Mouse (Mus musculus) kidney, adult 8-10 months (tissue): ENCODE measurements around the gene Cuta.
A peak's percentile ranks its signal among the peaks of the same experiment; 100 is the strongest.
"Not testable (repeated sequence)": the region's sequence is repeated elsewhere in the genome, so short reads cannot be mapped to it uniquely, and the experiment has no call there.

Experiments used
- DNase-seq, 2 experiments: peaks; one replicate each; pipeline ENCODE4 v3.0.0; 2022

Gene Cuta

DNA sequence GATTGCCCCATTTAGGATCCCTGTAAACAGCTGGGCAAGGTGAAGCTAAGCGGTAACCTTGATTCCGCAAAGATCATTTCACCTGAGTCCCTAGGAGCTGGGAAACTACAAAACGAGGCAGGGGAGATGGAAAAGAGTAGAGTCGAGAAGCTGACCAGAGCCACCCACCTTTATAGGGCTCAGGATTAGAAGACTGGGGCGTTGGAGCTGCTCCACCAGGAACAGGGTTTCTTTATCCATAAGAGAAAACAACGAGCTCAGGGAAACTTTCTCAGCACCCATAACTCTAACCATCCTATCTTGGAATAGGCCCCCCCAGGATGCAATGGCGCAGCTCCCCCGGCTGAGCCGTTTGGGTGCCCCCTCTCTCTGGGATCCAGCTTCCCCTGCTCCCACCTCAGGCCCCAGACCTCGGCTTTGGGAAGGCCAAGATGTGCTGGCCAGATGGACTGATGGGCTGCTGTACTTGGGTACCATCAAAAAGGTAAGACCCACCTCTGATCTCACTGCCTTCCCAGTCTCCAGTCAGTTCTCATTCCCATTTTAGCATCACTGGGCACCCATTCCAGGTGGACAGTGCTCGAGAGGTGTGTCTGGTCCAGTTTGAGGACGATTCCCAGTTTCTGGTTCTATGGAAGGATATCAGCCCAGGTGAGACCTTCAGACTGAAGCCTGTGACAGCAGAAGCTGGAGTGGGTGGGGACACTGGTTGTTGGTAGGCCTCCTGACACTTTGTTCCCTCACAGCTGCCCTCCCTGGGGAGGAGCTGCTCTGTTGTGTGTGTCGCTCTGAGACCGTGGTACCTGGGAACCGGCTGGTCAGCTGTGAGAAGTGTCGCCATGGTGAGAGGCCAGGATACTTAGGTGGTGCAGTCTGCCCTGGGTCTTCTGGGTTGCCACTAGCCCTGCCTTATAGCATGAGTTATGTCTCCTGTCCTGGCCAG is 5.2 kb downstream of the Cuta start:
- no peak for DNase-seq

- DNase-seq: no peak
Measured at GRCm38 (mm10) chr17:26933419-26933818, 6.0 kb downstream of the Cuta start.

GRCm38 (mm10) chr17:26932839-26933398 is 6.5 kb downstream of the Cuta start, which contains the start of gene Phf1:
TSS of gene Phf1 (plus strand) at chr17:26933052.
- DNase-seq: peak; percentile 96 to 99

DNA sequence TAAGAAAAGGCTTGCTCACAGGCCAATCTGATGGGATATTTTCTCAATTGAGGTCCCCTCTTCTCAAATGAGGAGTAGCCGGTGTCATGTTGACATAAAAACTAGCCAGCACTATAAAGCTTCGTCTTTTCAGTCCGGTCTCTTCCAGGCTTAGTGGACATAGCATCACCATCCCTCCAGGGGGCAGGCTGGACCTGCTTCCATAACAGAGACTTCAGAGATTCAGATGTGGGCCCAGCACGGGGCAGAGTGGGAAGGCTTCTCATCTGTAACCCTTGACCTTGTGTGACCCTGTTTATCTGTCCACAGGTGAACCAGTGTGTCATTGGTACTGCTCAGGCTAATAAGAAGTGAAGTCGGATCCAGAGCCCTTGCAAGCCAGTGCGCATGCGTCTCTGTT is 7.6 kb downstream of the Cuta start:
- peak in 1 of 2 experiments; percentile 62 for DNase-seq

- DNase-seq: not testable (repeated sequence)
Measured at GRCm38 (mm10) chr17:26925414-26925813, 14.0 kb downstream of the Cuta start.

GRCm38 (mm10) chr17:26922368-26922767 is 17.0 kb downstream of the Cuta start:
- not testable (repeated sequence) for DNase-seq

DNA sequence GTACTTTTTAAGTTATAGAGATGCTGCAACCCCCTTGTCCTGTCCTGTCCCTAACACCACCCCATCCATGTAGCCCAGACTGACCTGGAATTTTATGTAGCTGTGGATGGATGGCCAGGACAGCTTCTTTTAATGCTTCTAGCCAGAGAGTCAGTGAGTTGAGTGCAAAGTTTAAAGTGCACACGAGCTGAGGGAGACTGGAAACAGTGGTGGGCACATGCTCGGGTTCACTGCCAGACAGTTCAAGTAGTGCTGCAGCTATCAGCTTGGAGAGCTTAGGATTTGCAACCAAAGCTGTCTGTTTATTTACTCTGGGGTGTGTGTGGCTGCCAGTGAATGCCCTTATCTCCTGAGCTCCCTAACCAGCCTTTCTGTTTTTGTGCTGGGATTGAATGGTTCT is 19.9 kb downstream of the Cuta start:
- DNase-seq: peak in 1 of 2 experiments; percentile 52

DNA sequence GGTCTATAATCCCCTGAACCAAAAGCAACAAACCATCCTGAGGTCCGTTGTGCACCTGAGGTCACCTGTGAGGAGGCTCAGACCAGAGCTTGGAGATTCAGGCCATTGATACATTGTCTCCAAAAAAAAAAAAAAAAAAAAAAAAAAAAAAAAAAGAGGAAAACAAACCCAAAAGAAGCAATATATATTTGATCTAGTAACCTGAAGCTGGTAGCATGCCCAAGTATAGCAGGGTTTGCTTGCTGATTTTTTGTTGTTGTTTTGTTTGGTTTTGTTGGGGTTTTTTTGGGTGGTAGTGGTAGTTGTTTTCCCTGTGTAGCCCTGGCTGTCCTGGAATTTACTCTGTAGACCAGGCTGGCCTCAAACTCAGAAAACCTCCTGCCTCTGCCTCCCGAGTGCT is 21.0 kb downstream of the Cuta start:
- no peak for DNase-seq

DNA sequence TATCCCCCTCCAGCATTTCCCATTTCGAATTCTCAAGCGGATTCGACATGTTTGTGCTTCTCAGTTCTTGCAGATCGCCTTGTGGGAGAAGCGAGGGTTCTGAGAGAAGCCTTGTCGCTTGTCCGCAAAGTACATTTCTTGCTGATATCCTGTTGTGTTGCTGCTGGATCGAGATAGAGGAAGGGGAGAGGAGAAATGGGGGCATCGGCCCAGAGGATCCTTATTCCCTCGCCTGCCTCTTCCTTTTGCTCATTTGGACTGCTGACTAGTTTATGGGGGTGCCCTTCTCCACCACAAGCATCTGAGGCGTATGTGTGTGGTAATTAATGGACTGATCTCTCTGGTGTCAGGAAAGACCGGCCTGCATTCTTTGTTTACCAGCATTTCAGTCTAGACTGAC is 21.8 kb downstream of the Cuta start:
- DNase-seq: not testable (repeated sequence)

DNA sequence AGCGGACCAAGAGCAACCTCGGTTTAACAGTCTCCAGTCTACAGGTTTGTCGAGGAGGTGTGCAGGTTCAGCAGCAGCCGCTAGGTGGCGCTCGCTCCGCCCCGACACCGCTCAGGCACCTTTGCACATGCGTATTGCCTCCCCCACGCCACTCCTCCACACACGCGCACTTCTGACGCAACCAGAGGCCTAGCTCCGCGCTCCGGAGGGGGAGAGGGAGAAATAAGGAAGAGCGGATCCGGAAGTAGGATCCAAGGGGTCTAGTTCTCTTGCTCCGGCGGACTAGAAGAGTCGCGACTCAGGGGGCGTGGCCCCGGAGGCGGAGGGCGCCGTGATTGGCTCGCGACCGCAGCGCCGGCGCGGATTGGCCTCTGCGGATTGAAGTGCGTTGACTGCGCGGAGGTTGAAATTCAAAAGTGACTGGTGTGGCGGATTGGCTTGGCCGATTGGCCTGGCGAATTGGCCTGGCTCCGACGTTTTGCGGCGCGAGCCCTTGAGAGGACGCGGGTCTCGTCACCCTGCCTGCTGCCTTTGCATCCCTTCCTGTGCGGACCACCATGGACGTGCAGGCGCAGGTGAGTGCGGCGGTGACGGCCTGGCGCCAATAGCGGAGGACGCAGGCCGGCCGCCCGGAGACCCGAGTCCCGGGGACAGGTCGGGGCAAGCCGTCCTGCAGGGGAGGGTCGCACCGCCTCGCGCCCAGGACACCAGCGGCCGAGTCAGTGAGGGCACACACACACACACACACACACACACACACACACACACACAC is 22.5 kb downstream of the Cuta start, which contains the start of gene Kifc5b:
Gene Kifc5b (plus strand): TSS at position 381 of the 772 bp plus-strand sequence.
- DNase-seq: peak; percentile 100

DNA sequence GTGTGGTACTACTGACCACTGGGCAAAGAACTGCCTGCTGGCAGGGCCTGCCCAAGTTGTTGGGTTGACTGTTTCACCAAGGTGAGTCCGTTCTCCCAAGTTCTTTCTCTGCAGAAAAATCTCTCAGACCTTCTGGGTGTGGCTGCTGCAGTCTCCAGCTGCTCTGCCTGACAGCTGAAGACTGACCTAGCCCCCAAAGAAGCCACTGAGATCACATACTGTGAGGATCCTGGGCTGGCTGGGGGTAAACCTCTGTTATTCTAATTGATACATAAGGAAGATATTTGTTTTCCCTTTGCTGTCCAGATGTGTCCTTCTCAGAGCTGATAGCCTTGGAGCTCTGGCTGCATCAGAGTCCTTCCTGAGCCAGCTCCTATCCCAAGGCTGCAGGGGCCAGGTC is 24.1 kb downstream of the Cuta start:
- no peak for DNase-seq

GRCm38 (mm10) chr17:26907506-26907905 is 31.9 kb downstream of the Cuta start:
- peak; percentile 53 to 66 for DNase-seq

DNA sequence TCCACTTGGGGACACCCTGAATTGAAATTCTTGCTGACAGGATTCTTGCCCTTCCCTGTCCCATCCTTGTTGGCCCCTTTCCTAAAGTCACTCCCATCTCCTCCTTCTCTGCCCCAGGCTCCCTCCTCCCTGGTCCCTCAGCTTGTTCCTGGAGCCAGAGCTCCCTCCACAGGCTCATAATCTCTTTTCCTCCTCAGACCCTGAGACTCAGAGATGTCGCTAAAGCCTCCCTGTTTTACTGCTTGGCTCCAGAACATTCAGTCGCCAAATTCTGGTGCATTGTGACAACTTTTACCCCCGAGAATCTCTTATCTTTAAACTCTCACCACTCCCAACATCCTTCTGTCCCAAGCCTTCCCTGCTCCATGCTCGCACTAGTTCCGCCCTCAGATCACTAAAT is 35.0 kb downstream of the Cuta start:
- no peak for DNase-seq

DNA sequence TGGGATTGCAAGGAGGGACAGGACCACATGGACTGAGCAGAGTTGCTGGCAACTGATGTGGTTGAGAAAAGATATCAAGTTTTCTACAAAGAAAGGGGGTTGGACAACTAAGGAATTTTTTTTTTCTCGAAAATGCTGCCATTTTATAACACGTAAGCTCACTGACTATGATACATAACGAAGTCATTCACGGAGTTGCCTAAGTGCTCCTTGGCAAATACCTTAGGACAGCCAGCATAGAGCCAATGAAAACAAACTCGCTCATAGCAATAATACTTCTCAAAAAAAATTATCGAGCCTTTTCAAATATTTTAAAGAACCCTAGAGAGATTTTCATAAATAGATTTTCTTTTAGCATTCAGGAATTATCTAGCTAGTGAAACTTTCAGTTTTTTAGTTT is 38.5 kb downstream of the Cuta start:
- no peak for DNase-seq

- peak; percentile 48 to 78 for DNase-seq
Measured at GRCm38 (mm10) chr17:26895578-26895977, 43.8 kb downstream of the Cuta start.

GRCm38 (mm10) chr17:26894342-26894741 is 45.0 kb downstream of the Cuta start:
- DNase-seq: no peak

- DNase-seq: no peak
Measured at GRCm38 (mm10) chr17:26893492-26893891, 45.9 kb downstream of the Cuta start.

- DNase-seq: no peak
Measured at GRCm38 (mm10) chr17:26892635-26893375, 46.6 kb downstream of the Cuta start.

- no peak for DNase-seq
Measured at GRCm38 (mm10) chr17:26887926-26888325, 51.4 kb downstream of the Cuta start.

DNA sequence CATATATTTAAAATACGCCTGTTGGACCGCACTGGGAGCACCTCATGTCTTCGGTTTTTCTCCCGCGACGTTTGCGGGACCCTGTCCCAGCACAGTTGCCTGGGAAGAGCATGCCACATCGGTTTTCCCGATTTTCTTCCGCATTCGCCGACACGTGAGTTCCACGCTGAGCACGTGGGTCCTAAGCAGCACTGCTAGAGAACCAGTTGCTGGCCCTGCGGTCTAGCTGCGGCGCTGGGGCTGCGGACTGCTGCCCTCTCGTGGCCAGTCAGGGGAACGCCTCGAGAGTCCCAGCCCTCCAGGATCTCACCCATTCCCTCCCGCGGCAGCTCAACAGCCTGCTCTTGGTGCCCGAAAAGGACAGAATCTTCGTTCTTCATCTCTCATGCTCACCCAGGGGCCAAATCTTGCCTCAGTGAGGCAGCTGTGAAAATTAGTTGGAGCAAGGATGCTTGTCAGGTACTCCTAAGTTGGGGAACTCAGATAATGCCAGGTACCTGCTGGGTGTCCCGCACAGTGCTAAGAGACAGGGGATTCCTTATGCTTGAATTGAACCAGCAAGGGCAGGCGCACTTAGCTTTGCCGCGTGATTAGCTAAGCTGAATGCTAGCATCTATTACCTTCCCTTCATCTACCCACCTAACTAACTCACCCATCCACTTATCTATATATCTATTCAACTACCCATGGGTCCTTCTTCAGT is 53.2 kb downstream of the Cuta start:
- DNase-seq: peak; percentile 68 to 76

DNA sequence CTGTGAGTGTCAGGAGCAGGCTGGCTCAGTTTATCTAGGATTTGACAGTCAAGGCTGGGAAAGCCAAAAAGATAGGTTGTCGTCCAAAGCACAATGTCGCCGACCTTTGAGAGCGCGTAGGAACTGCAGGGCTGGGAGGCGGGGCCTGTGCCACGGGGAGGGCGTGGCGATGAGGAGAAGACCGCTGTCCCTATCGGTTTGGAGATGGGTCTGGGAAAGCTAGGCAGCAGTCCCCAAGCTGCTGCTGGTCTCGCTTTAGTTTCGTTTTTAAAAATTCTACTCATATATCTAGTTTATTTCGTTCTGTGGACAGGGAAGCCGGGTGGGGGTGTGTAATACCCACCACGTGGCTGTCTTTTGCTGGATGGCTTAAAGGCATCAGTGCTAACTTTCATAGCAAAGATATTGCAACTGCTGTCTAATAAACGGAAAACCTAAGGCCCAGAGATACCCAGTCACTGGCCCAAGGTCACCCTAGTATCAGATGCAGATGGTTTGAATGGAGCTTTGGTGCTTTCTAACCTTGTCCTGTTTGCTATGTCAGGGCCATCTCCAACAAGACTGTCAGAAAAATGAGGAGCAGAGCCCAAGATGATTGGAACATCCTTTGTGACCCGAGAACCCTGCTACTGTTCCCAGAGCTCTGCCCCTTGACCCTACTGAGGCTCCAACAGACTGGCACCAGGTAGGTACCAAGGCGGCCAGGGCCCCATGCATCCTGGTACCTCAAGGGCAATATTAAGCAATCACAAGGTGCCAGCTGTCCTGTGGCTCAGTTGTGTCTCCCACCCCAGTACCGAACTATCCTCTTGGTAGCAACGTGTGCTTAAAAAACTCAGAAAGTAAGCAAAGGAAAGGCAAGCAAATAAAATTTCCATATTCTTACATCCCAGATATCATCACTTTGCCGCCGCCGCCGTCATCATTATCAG is 54.1 kb downstream of the Cuta start:
- DNase-seq: peak; percentile 67 to 81
